Mouse (Mus musculus) ES-Bruce4 (cell line): Measurements from ENCODE around the gene Dync1li1.

Experiments used
- CTCF ChIP-seq: IDR thresholded peaks from one replicate; pipeline ENCODE4 v1.8.1; 2011; ENCODE audit warnings: low read depth, low read length
- EP300 ChIP-seq: IDR thresholded peaks from 2 replicates; pipeline ENCODE4 v1.6.1; 2011; ENCODE audit warnings: low read depth, low read length; ENCODE audit not compliant: insufficient read depth
- POLR2A ChIP-seq: IDR thresholded peaks from one replicate; pipeline ENCODE4 v1.8.1; 2011; ENCODE audit warnings: low read length; ENCODE audit not compliant: insufficient read depth

- no peak for TF ChIP-seq EP300
- no peak for TF ChIP-seq CTCF
- no peak for TF ChIP-seq POLR2A
Measured at GRCm38 (mm10) chr9:114661991-114662390, 26.6 kb upstream of the Dync1li1 start.
